Mouse (Mus musculus) macrophage (primary cell): ENCODE data around the gene F12. TPM values are rescaled to one million over a fixed set of nuclear protein-coding genes. Genes with fewer than 3 reads are reported as not detected.

Experiments used
- H3K27ac ChIP-seq: fragments of 350-480 bp; formaldehyde crosslinking; 2 replicates; pipeline ENCODE4 v1.9.0; 2021
- H3K36me3 ChIP-seq: fragments of 350-480 bp; formaldehyde crosslinking; 2 replicates; pipeline ENCODE4 v1.9.0; 2021; ENCODE audit errors: inconsistent target
- H3K4me3 ChIP-seq: fragments of 350-480 bp; formaldehyde crosslinking; 2 replicates; pipeline ENCODE4 v1.9.0; 2021; ENCODE audit errors: inconsistent target
- H3K79me2 ChIP-seq: fragments of 350-480 bp; formaldehyde crosslinking; 2 replicates; pipeline ENCODE4 v1.9.0; 2021; ENCODE audit errors: inconsistent target
- WGBS: methylation state at CpG from one replicate; pipeline ENCODE4 v1.1.7; 2026; ENCODE audit warnings: inconsistent platforms; ENCODE audit not compliant: missing documents; 5-methylcytosine and 5-hydroxymethylcytosine counted together
- polyA plus RNA-seq: library from polyadenylated mRNA; stranded (reverse); fragments of 250-400 nt; gene quantifications from 3 replicates; pipeline ENCODE4 v1.2.4, GENCODE M21; 2018; ENCODE audit warnings: inconsistent platforms

F12 gene
- polyA plus RNA-seq, 1 experiment from 2014 or later, result not detected

DNA sequence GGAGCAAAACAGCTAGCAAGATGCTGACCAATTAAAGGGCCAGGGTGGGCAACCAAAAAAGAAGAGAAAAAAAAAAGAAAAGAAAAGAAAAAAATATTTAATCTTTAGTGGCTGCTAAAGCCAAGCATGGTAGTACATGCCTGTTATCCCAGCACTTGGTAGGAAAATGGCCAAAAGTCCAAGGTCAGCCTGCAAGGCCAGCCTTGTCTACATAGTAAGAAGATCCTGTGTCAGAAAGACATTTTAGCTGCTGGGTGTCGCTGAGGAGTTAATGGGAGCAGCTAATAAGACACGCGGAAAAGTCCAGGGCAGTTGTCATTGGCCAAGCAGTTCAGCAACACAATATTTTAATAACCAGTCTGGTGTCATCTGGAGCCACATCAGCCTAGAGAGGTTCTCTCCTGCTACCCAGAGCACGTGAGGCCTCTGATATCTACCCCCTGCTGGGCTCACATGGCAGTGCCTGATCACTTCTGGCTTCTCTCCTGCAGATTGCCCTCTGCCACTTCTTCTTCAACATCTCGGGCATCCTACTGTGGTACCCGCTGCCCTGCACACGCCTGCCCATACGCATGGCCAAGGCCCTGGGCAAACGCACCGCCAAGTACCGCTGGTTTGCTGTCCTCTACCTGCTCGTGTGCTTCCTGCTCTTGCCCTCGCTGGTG lies 13.8 kb downstream of the F12 start:
- 49% methylated on average over 13 of the region's 13 CpGs for WGBS

GRCm38 (mm10) chr13:55411826-55412225 lies 14.8 kb downstream of the F12 start:
- Histone ChIP-seq H3K36me3 (no peaks in the 10 kb centered on the region), H3K79me2 (no peaks in the 10 kb centered on the region), H3K27ac (no peak overlapping the region), H3K4me3 (no peak overlapping the region)
- WGBS, result 81% methylated on average over 7 of the region's 7 CpGs

More for the DNA sequence above, 13.8 kb downstream of the F12 start:
- Histone ChIP-seq H3K27ac (no peak overlapping the region), H3K79me2 (no peaks in the 10 kb centered on the region), H3K4me3 (no peak overlapping the region), H3K36me3 (no peaks in the 10 kb centered on the region)

- H3K4me3 ChIP-seq, result no peak overlapping the region
- no peaks in the 10 kb centered on the region for H3K79me2 ChIP-seq
- 91% methylated on average over 17 of the region's 19 CpGs for WGBS
- H3K27ac ChIP-seq, result no peak overlapping the region
- H3K36me3 ChIP-seq, result no peaks in the 10 kb centered on the region
Observed at GRCm38 (mm10) chr13:55408546-55409120, 18.0 kb downstream of the F12 start.

GRCm38 (mm10) chr13:55407341-55407740 lies 19.3 kb downstream of the F12 start:
- no peaks in the 10 kb centered on the region for H3K79me2 ChIP-seq
- WGBS, result 91% methylated on average over 4 of the region's 4 CpGs
- H3K4me3 ChIP-seq, result no peak overlapping the region
- H3K36me3 ChIP-seq, result no peaks in the 10 kb centered on the region
- no peak overlapping the region for H3K27ac ChIP-seq

DNA sequence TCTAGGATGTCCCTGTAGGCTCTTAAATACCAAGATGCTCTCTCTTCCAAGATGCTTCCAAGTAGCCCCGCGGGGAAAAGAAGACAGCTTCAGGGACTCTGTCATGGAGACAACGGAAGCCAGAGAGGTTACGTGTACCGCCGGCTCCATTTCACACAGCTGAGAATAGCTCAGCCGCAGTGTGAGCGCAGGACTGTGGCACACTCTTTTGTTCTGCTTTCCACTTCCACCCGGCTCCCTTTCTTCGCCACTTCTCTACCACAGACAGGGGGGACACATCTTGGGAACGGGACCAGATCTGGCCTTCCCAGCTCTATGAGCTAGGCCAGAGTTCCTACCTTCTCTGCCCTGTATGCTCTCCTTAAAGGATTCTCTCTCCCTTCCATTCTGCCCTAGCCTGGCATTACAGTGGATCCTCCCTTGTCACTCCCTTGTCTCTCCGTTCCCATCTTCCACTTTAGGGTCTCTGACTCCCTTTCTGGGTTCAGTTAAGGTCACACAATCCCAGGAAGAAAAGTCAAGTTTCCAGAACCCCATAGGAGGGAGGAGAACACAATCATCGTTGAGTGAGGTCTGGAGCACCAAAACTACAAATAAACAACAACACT lies 20.7 kb downstream of the F12 start:
- 7% methylated on average over 13 of the region's 13 CpGs for WGBS
- Histone ChIP-seq H3K4me3 (no peak overlapping the region), H3K27ac (no peak overlapping the region), H3K36me3 (no peaks in the 10 kb centered on the region), H3K79me2 (no peaks in the 10 kb centered on the region)

GRCm38 (mm10) chr13:55404853-55405782 lies 21.5 kb downstream of the F12 start:
- no peaks in the 10 kb centered on the region for H3K79me2 ChIP-seq
- WGBS, result 8% methylated on average over 11 of the region's 11 CpGs
- H3K36me3 ChIP-seq, result no peaks in the 10 kb centered on the region
- no peak overlapping the region for H3K27ac ChIP-seq
- H3K4me3 ChIP-seq, result no peak overlapping the region

- Histone ChIP-seq H3K36me3 (no peaks in the 10 kb centered on the region), H3K27ac (no peak overlapping the region), H3K79me2 (no peaks in the 10 kb centered on the region), H3K4me3 (no peak overlapping the region)
- WGBS, result 37% methylated on average over 15 of the region's 15 CpGs
Observed at GRCm38 (mm10) chr13:55403935-55404852, 22.4 kb downstream of the F12 start.

DNA sequence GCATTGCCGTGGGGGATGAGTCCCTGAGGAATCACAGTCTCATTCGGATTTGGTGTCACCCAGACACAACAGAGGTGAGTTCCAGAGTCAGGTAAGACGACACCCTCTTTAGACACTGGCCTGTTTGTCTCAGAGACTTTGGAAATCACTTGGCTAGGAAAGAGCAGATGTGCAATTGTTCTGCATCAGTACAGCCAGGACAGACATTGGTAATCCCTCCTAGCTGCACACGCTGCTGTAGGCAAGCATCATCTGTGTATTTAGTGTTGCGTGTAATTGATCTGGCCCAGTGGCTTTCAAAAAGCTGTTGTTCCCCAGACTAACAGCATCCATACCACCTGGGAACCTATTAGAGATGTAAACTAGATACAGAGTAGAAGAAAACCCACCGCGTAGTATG lies 23.3 kb downstream of the F12 start:
- WGBS, result 92% methylated on average over 7 of the region's 7 CpGs
- no peak overlapping the region for H3K4me3 ChIP-seq
- no peak overlapping the region for H3K27ac ChIP-seq
- no peaks in the 10 kb centered on the region for H3K79me2 ChIP-seq
- no peaks in the 10 kb centered on the region for H3K36me3 ChIP-seq

DNA sequence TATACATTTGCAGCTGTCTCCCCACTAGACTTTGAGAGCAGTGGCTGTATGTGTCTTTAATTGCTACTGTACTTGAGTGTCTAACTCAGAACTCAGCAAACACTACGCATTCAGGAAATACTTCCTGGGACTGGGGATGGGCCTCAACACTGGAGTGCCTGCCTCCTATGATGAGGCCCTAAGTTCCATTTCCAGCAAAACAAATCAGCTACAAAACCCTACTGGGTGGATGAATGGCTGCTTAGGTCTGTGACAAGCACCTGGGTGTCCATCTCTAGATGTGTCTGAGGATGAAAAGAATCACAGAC lies 26.6 kb downstream of the F12 start:
- no peaks in the 10 kb centered on the region for H3K79me2 ChIP-seq
- H3K27ac ChIP-seq, result no peak overlapping the region
- H3K36me3 ChIP-seq, result no peaks in the 10 kb centered on the region
- WGBS, result 100% methylated on average over 1 of the region's 1 CpGs
- H3K4me3 ChIP-seq, result no peak overlapping the region

GRCm38 (mm10) chr13:55399300-55400038 lies 27.1 kb downstream of the F12 start:
- 40% methylated on average over 5 of the region's 5 CpGs for WGBS

DNA sequence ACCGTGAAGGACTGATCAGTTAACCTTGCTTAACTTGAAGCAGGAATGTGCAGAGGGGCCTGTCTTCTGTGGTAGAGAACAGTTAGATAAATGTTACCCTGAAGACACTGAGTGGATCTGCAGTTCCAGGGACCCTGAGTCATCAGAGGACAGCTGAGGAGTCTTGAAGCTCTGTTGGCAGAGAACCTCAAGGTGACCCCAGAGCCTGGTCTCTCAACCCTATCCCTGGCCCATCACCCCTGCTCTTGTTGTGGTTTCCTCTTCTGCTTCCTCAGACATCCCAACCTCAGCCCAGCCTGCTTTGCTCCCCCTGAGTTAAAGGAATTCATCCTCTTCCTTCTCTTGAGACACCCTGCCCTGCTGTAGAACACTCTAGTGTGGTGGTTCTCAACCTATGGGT lies 28.5 kb downstream of the F12 start, which contains the start of gene Slc34a1:
TSS of gene Slc34a1 (plus strand) at position 100 of the 400 bp plus-strand sequence.
- WGBS, result 44% methylated on average over 1 of the region's 1 CpGs
- H3K27ac ChIP-seq, result no peak within 1 kb of the TSS
- no peaks in the 10 kb centered on the region for H3K36me3 ChIP-seq
- no peak within 1 kb of the TSS for H3K4me3 ChIP-seq
- H3K79me2 ChIP-seq, result no peaks in the 10 kb centered on the region

More at GRCm38 (mm10) chr13:55399300-55400038, 27.1 kb downstream of the F12 start:
- H3K79me2 ChIP-seq, result no peaks in the 10 kb centered on the region
- H3K36me3 ChIP-seq, result no peaks in the 10 kb centered on the region
- no peak overlapping the region for H3K4me3 ChIP-seq
- no peak overlapping the region for H3K27ac ChIP-seq

DNA sequence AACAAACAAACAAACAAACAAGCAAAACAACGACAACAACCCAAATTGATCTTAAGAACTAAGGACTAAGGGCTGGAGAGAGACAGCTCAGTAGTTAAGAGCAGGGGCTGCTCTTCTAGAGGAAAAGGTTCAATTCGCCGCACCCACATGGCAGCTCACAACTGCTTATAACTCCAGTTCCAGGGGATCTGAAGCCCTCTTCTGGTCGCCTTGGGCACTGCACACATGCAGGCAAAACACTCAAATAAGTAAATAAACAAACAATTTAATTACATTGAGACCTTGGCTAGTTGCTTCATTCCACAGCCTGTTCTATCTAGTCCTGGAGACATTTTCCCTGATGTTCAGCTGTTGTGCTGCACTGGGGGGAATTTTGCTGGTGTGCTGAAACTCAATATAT lies 33.7 kb downstream of the F12 start:
- WGBS, result 83% methylated on average over 4 of the region's 4 CpGs

GRCm38 (mm10) chr13:55391626-55392029 lies 35.0 kb downstream of the F12 start:
- no peak overlapping the region for H3K4me3 ChIP-seq
- no peaks in the 10 kb centered on the region for H3K79me2 ChIP-seq
- 31% methylated on average over 1 of the region's 1 CpGs for WGBS
- no peaks in the 10 kb centered on the region for H3K36me3 ChIP-seq
- H3K27ac ChIP-seq, result no peak overlapping the region

More for the DNA sequence above, 33.7 kb downstream of the F12 start:
- Histone ChIP-seq H3K27ac (no peak overlapping the region), H3K4me3 (no peak overlapping the region), H3K36me3 (no peaks in the 10 kb centered on the region), H3K79me2 (no peaks in the 10 kb centered on the region)
